Comparison of ENCODE assay signal across 8 mouse cellular contexts in genomic region chr8:12670965-12671364, GRCm38 (mm10). TPM values are rescaled to one million over a fixed set of nuclear protein-coding genes. Genes with fewer than 3 reads are reported as not detected.
DNase-seq lines count a peak whose midpoint lies in the region; ATAC-seq and TF ChIP-seq lines count a peak whose summit lies in the region.

No protein-coding gene starts in this region.

- TF ChIP-seq POLR2A in myocyte (IDR thresholded peaks at IDR 0.05; ENCODE audit: insufficient read length, low read depth): no peak

- no peak for DNase-seq in left cerebral cortex, adult 2 months (ENCODE audit: extremely low spot score in 1 of 2, low spot score in 2 of 2)
- no peak for DNase-seq in left cerebral cortex, adult 18-20 months (ENCODE audit: low spot score in 2 of 2)
- no peak for DNase-seq in embryonic facial prominence, embryonic 10.5 days (ENCODE audit: low spot score)
- no peak for DNase-seq in cerebellum, postnatal 10 days
- no peak for DNase-seq in gastrocnemius, adult 18-20 months (ENCODE audit: low spot score)
- DNase-seq in gastrocnemius, postnatal 36 days: no peak

- WGBS in embryonic facial prominence, embryonic 10.5 days: 45% methylated on average over 6 of the region's 6 CpGs
- WGBS in intestine, embryonic 16.5 days: 20% methylated on average over 6 of the region's 6 CpGs

- TF ChIP-seq CTCF in left cerebral cortex, adult 2 months (IDR thresholded peaks at IDR 0.05): no peak

- peaks cover 25% of the 10 kb centered on the region for H3K4me1 ChIP-seq in embryonic facial prominence, embryonic 10.5 days
- H3K4me1 ChIP-seq in intestine, embryonic 16.5 days (ENCODE audit: control insufficient read depth, insufficient read depth, low read length): peaks cover 10% of the 10 kb centered on the region; the same call in 1 of the 2 replicates

- H3K27ac ChIP-seq in left cerebral cortex, adult 2 months: no peak overlapping the region
- H3K27ac ChIP-seq in embryonic facial prominence, embryonic 10.5 days (replicated peaks): no peak overlapping the region
- H3K27ac ChIP-seq in intestine, embryonic 16.5 days (ENCODE audit: low read length): no peak overlapping the region

- peaks cover 51% of the 10 kb centered on the region for H3K79me2 ChIP-seq in myocyte (ENCODE audit: control insufficient read depth, insufficient read depth)

- H3K4me2 ChIP-seq in intestine, embryonic 16.5 days (ENCODE audit: low read depth, low read length): peak overlapping the region; percentile 67
- H3K4me2 ChIP-seq in myocyte (ENCODE audit: low read depth): peak overlapping the region; percentile 81

- no peaks in the 10 kb centered on the region for H3K9me3 ChIP-seq in embryonic facial prominence, embryonic 10.5 days
- H3K9me3 ChIP-seq in intestine, embryonic 16.5 days (ENCODE audit: control insufficient read depth, low read length): no peaks in the 10 kb centered on the region

- intact Hi-C loops in left cerebral cortex, adult 2 months (cut with DNase I): no loop called here
- intact Hi-C loops in gastrocnemius, postnatal 36 days (cut with DNase I): loop anchor here (10.0 kb wide), 1 partner anchor 434 kb away; the partner anchor contains the start of genes Cul4a and Pcid2

- H3ac ChIP-seq in myocyte (ENCODE audit: control insufficient read depth, insufficient read length): peak overlapping the region; percentile 18

- H3K36me3 ChIP-seq in embryonic facial prominence, embryonic 10.5 days (replicated peaks): peaks cover 17% of the 10 kb centered on the region
- H3K36me3 ChIP-seq in intestine, embryonic 16.5 days (ENCODE audit: control insufficient read depth, insufficient read depth, low read length): no peaks in the 10 kb centered on the region
- H3K36me3 ChIP-seq in myocyte (ENCODE audit: control insufficient read depth, insufficient read depth): no peaks in the 10 kb centered on the region

- peaks cover 10% of the 10 kb centered on the region; the same call in 1 of the 2 replicates for H3K27me3 ChIP-seq in embryonic facial prominence, embryonic 10.5 days (replicated peaks; ENCODE audit: low read depth, poor library complexity, severe bottlenecking)
- no peaks in the 10 kb centered on the region for H3K27me3 ChIP-seq in intestine, embryonic 16.5 days (replicated peaks; ENCODE audit: control insufficient read depth, insufficient read depth, low read length)
- peaks cover 9% of the 10 kb centered on the region for H3K27me3 ChIP-seq in myocyte (ENCODE audit: control insufficient read depth, insufficient read depth, insufficient read length)

- no peak for ATAC-seq in intestine, embryonic 16.5 days

- H3K9ac ChIP-seq in intestine, embryonic 16.5 days (ENCODE audit: low read depth, low read length): peak overlapping the region; percentile 87; the same call in 1 of the 2 replicates

- peak overlapping the region; percentile 89 for H3K4me3 ChIP-seq in left cerebral cortex, adult 2 months
- peak overlapping the region; percentile 99 for H3K4me3 ChIP-seq in embryonic facial prominence, embryonic 10.5 days
- H3K4me3 ChIP-seq in intestine, embryonic 16.5 days (ENCODE audit: low read length): peak overlapping the region; percentile 72
- peak overlapping the region; percentile 77 for H3K4me3 ChIP-seq in myocyte

TF ChIP-seq in myocyte, 11 proteins besides CTCF, POLR2A, EP300 and RAD21:
- TF ChIP-seq REST (IDR thresholded peaks at IDR 0.05; ENCODE audit: insufficient read depth, insufficient read length) (no peak), TCF3 (IDR thresholded peaks at IDR 0.05; ENCODE audit: insufficient read length, low read depth) (no peak), SRF (IDR thresholded peaks at IDR 0.05; ENCODE audit: control insufficient read depth, insufficient read length, low read depth) (no peak), MYOD1 (IDR thresholded peaks at IDR 0.05; ENCODE audit: control insufficient read depth in 1 of 3, insufficient read length in 2 of 3, low read depth in 2 of 3) (no peak)

RNA-seq across cellular contexts. Expression of gene Tubgcp3, which starts 1.1 kb away (rescaled TPM):
- total RNA-seq in left cerebral cortex, adult 2 months (2021): 10 to 100 TPM; 35.3 to 36.1 TPM
- total RNA-seq in left cerebral cortex, adult 18-20 months (2021): 10 to 100 TPM; 32.7 to 37.1 TPM
- polyA plus RNA-seq in embryonic facial prominence, embryonic 10.5 days (2016; fragmentation: Nextera tagmentation; extraction: Ambion mirVana): 52.7 and 56.3 TPM in 2 replicates
- 34.4 and 37.6 TPM in 2 replicates for polyA plus RNA-seq in intestine, embryonic 16.5 days (2015; fragmentation: Nextera tagmentation; extraction: Ambion mirVana)
- polyA plus RNA-seq in myocyte (2012; fragmentation: generic; extraction: Trizol): 14.0 TPM
- total RNA-seq in gastrocnemius, adult 18-20 months (2021): 1 to 10 TPM; 7.8 to 8.1 TPM
- 1 to 10 TPM; 7.2 to 8.3 TPM for total RNA-seq in gastrocnemius, postnatal 36 days (2021)
